Comparison of ENCODE assay signal across 13 mouse cellular contexts in the genomic region with DNA sequence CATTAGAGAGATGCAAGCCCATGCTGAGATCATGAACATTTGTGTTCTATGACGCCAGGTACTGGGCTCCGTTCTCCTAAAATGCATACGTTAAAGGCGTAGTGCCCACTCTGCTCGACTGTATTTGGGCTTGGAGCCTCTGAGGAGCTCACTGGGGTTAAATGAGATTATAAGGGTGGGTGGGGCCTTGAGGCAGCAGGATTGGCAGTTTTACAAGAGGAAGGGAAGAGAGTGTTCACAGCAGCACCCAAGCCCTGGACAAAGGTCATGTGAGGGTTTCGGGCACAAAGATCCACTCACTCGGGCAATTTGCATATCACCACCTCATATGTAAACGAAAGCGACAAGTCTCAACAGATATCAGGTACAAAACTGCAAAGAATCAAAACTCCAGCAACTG. TPM values are rescaled to one million over a fixed set of nuclear protein-coding genes. Genes with fewer than 3 reads are reported as not detected.
DNase-seq lines count a peak whose midpoint lies in the region; ATAC-seq and TF ChIP-seq lines count a peak whose summit lies in the region.
"Had no signal": no experiment of that assay in that cellular context is flagged by ENCODE, and none has a peak within 500 bp of the region (broad histone marks: within the 10 kb centered on the region; RNA-seq: fewer than 3 reads in every experiment).

No protein-coding gene starts in this region.

- H3K4me3 ChIP-seq in forebrain, embryonic 12.5 days (replicated peaks): no peak overlapping the region
- H3K4me3 ChIP-seq in forebrain, embryonic 14.5 days (ENCODE audit: low read depth, low read length): no peak overlapping the region
- H3K4me3 ChIP-seq in liver, embryonic 11.5 days (ENCODE audit: low read depth, low read length): no peak overlapping the region
- H3K4me3 ChIP-seq in small intestine, adult 2 months (ENCODE audit: low read depth, low read length): peak overlapping the region; percentile 18; the same call in 1 of the 2 replicates
- H3K4me3 ChIP-seq: embryonic facial prominence, embryonic 13.5 days had no signal

- no peak for TF ChIP-seq CTCF in small intestine, adult 2 months (IDR thresholded peaks at IDR 0.05; ENCODE audit: extremely low read depth, insufficient read length, insufficient replicate concordance, low read depth, low read length)

- H3K9ac ChIP-seq in forebrain, embryonic 12.5 days: no peak overlapping the region
- no peak overlapping the region for H3K9ac ChIP-seq in forebrain, embryonic 14.5 days (ENCODE audit: low read length)
- no peak overlapping the region for H3K9ac ChIP-seq in liver, embryonic 11.5 days (ENCODE audit: low read depth, low read length)
- H3K9ac ChIP-seq: embryonic facial prominence, embryonic 13.5 days had no signal

- 0 out of 2 replicates have a peak, but pooled peaks have one; percentile 30 for ATAC-seq in forebrain, embryonic 12.5 days (ENCODE audit: low FRiP score)
- ATAC-seq in forebrain, embryonic 14.5 days: no peak
- no peak for ATAC-seq in liver, embryonic 11.5 days (replicated peaks; ENCODE audit: low FRiP score)

- no peaks in the 10 kb centered on the region for H3K9me3 ChIP-seq in forebrain, embryonic 12.5 days
- no peaks in the 10 kb centered on the region for H3K9me3 ChIP-seq in forebrain, embryonic 14.5 days (replicated peaks; ENCODE audit: control insufficient read depth, low read length)
- no peaks in the 10 kb centered on the region for H3K9me3 ChIP-seq in liver, embryonic 11.5 days (ENCODE audit: control insufficient read depth, low read length)
- H3K9me3 ChIP-seq: embryonic facial prominence, embryonic 13.5 days had no signal

- H3K27ac ChIP-seq in forebrain, embryonic 12.5 days: no peak overlapping the region
- no peak overlapping the region; the same call in 1 of the 2 replicates for H3K27ac ChIP-seq in forebrain, embryonic 14.5 days (ENCODE audit: low read depth, low read length)
- no peak overlapping the region for H3K27ac ChIP-seq in liver, embryonic 11.5 days (ENCODE audit: low read depth, low read length)
- H3K27ac ChIP-seq in small intestine, adult 2 months (ENCODE audit: insufficient read depth, low read depth, low read length): peak overlapping the region; percentile 98
- H3K27ac ChIP-seq: embryonic facial prominence, embryonic 13.5 days; kidney, postnatal 0 days had no signal

- WGBS in forebrain, embryonic 12.5 days: 82% methylated on average over 9 of the region's 9 CpGs
- 78% methylated on average over 9 of the region's 9 CpGs for WGBS in forebrain, embryonic 14.5 days
- WGBS in liver, embryonic 11.5 days: 65% methylated on average over 9 of the region's 9 CpGs
- 20% methylated on average over 9 of the region's 9 CpGs for WGBS in small intestine, adult 2 months

- H3K4me1 ChIP-seq in forebrain, embryonic 12.5 days: peaks cover 20% of the 10 kb centered on the region
- H3K4me1 ChIP-seq in forebrain, embryonic 14.5 days (ENCODE audit: control insufficient read depth, insufficient read depth, low read length): peaks cover 14% of the 10 kb centered on the region
- H3K4me1 ChIP-seq in liver, embryonic 11.5 days (replicated peaks; ENCODE audit: control insufficient read depth, insufficient read depth, low read length): peaks cover 32% of the 10 kb centered on the region
- H3K4me1 ChIP-seq in small intestine, adult 2 months (ENCODE audit: control insufficient read depth, insufficient read depth, insufficient read length, low read length): peaks cover 34% of the 10 kb centered on the region

- H3K36me3 ChIP-seq in forebrain, embryonic 12.5 days (replicated peaks): peaks cover 41% of the 10 kb centered on the region
- peaks cover 42% of the 10 kb centered on the region for H3K36me3 ChIP-seq in forebrain, embryonic 14.5 days (ENCODE audit: control insufficient read depth, insufficient read depth, low read length)
- peaks cover 3% of the 10 kb centered on the region; the same call in 1 of the 2 replicates for H3K36me3 ChIP-seq in liver, embryonic 11.5 days (ENCODE audit: control insufficient read depth, insufficient read depth, low read length)
- H3K36me3 ChIP-seq in small intestine, adult 2 months (ENCODE audit: control insufficient read depth, insufficient read depth, low read length): peaks cover 6% of the 10 kb centered on the region; the same call in 1 of the 2 replicates

- H3K4me2 ChIP-seq in forebrain, embryonic 12.5 days: no peak overlapping the region
- H3K4me2 ChIP-seq in forebrain, embryonic 14.5 days (ENCODE audit: low read length): no peak overlapping the region
- H3K4me2 ChIP-seq in liver, embryonic 11.5 days: peak overlapping the region; percentile 13; the same call in 1 of the 2 replicates
- H3K4me2 ChIP-seq: embryonic facial prominence, embryonic 13.5 days had no signal

- DNase-seq in forebrain, embryonic 14.5 days (ENCODE audit: low spot score): no peak
- DNase-seq in liver, embryonic 11.5 days (ENCODE audit: low spot score): no peak
- DNase-seq in liver: no peak
- peak; percentile 35 for DNase-seq in kidney, postnatal 10 days
- DNase-seq in layer of hippocampus, postnatal 14 days (ENCODE audit: low spot score in 2 of 2): no peak
- no peak for DNase-seq in frontal cortex, postnatal 10 days (ENCODE audit: low spot score in 2 of 2)
- DNase-seq: adrenal gland, postnatal 14 days; cerebellum, adult 8-10 months; thymus, postnatal 4 days had no signal

- H3K27me3 ChIP-seq in forebrain, embryonic 12.5 days: no peaks in the 10 kb centered on the region
- no peaks in the 10 kb centered on the region for H3K27me3 ChIP-seq in forebrain, embryonic 14.5 days (replicated peaks; ENCODE audit: control insufficient read depth, insufficient read depth, low read length)
- no peaks in the 10 kb centered on the region for H3K27me3 ChIP-seq in liver, embryonic 11.5 days (replicated peaks; ENCODE audit: control insufficient read depth, insufficient read depth, low read length)
- no peaks in the 10 kb centered on the region for H3K27me3 ChIP-seq in small intestine, adult 2 months (ENCODE audit: control insufficient read depth, insufficient read depth, low read length)
- H3K27me3 ChIP-seq: embryonic facial prominence, embryonic 13.5 days had no signal

- TF ChIP-seq POLR2A in small intestine, adult 2 months (IDR thresholded peaks at IDR 0.05; ENCODE audit: low read depth, low read length): peak; percentile 54; the same call in 1 of the 2 replicates

RNA-seq across cellular contexts. Expression of a gene that starts 26.8 kb away (rescaled TPM):
- 63.7 and 63.8 TPM in 2 replicates for polyA plus RNA-seq in forebrain, embryonic 12.5 days (2016; fragmentation: Nextera tagmentation; extraction: Ambion mirVana)
- polyA plus RNA-seq in forebrain, embryonic 14.5 days (2014; fragmentation: Nextera tagmentation; extraction: Ambion mirVana): 64.2 and 66.5 TPM in 2 replicates
- polyA plus RNA-seq in liver, embryonic 11.5 days (2014; fragmentation: Nextera tagmentation; extraction: Ambion mirVana): 18.5 TPM in 2 replicates
- 27.3 and 54.1 TPM in 2 replicates for polyA plus RNA-seq in small intestine, adult 2 months (2012; rRNA removed)
- 10 to 100 TPM; 25.9 to 29.2 TPM for total RNA-seq in layer of hippocampus, postnatal 14 days (2021)
